Mouse (Mus musculus): ENCODE measurements around the gene Pth2. TPM values are rescaled to one million over a fixed set of nuclear protein-coding genes. Genes with fewer than 3 reads are reported as not detected.
A peak's percentile ranks its signal among the peaks of the same experiment; 100 is the strongest.

Gene Pth2
- polyA plus RNA-seq, 1 experiment from 2014 or later, result not detected

GRCm38 (mm10) chr7:45196176-45196535 lies 15.4 kb downstream of the Pth2 start:
- Histone ChIP-seq H3K4me3 (no peak overlapping the region), H3K4me1 (replicated peaks) (peaks cover 62% of the 10 kb centered on the region), H3K27me3 (ENCODE audit: insufficient read depth, poor library complexity, severe bottlenecking) (peaks cover 49% of the 10 kb centered on the region), H3K9me3 (no peaks in the 10 kb centered on the region), H3K36me3 (no peaks in the 10 kb centered on the region), H3K27ac (peak overlapping the region; percentile 45; the same call in 1 of the 2 replicates)
- 77% methylated on average over 4 of the region's 4 CpGs for WGBS
- no peak for DNase-seq (ENCODE audit: low spot score)

- peak overlapping the region; percentile 45 for H3K27ac ChIP-seq
- peaks cover 55% of the 10 kb centered on the region for H3K4me1 ChIP-seq (replicated peaks)
- H3K36me3 ChIP-seq, result no peaks in the 10 kb centered on the region
- no peak for DNase-seq (ENCODE audit: low spot score)
- peaks cover 49% of the 10 kb centered on the region for H3K27me3 ChIP-seq (ENCODE audit: insufficient read depth, poor library complexity, severe bottlenecking)
- WGBS, result 68% methylated on average over 5 of the region's 5 CpGs
- no peaks in the 10 kb centered on the region for H3K9me3 ChIP-seq
- no peak overlapping the region for H3K4me3 ChIP-seq
These were observed 16.2 kb downstream of the Pth2 start for GRCm38 (mm10) chr7:45196994-45197393.

GRCm38 (mm10) chr7:45198435-45198834 lies 17.6 kb downstream of the Pth2 start:
- Histone ChIP-seq H3K36me3 (no peaks in the 10 kb centered on the region), H3K27ac (peak overlapping the region; percentile 50; the same call in 1 of the 2 replicates), H3K4me1 (replicated peaks) (peaks cover 45% of the 10 kb centered on the region), H3K9me3 (no peaks in the 10 kb centered on the region), H3K4me3 (no peak overlapping the region), H3K27me3 (ENCODE audit: insufficient read depth, poor library complexity, severe bottlenecking) (peaks cover 51% of the 10 kb centered on the region)
- peak; percentile 76 for DNase-seq (ENCODE audit: low spot score)
- 15% methylated on average over 5 of the region's 5 CpGs for WGBS

- Histone ChIP-seq H3K4me3 (no peak overlapping the region), H3K27ac (no peak overlapping the region), H3K9me3 (no peaks in the 10 kb centered on the region), H3K4me1 (replicated peaks) (peaks cover 42% of the 10 kb centered on the region), H3K27me3 (ENCODE audit: insufficient read depth, poor library complexity, severe bottlenecking) (peaks cover 51% of the 10 kb centered on the region), H3K36me3 (no peaks in the 10 kb centered on the region)
- 84% methylated on average over 11 of the region's 11 CpGs for WGBS
- DNase-seq (ENCODE audit: low spot score), result no peak
These were observed 18.2 kb downstream of the Pth2 start for GRCm38 (mm10) chr7:45198961-45199360.

- peaks cover 29% of the 10 kb centered on the region for H3K27me3 ChIP-seq (ENCODE audit: insufficient read depth, poor library complexity, severe bottlenecking)
- DNase-seq (ENCODE audit: low spot score), result no peak
- 61% methylated on average over 10 of the region's 10 CpGs for WGBS
- no peaks in the 10 kb centered on the region for H3K9me3 ChIP-seq
- no peak overlapping the region for H3K27ac ChIP-seq
- H3K4me3 ChIP-seq, result no peak overlapping the region
- peaks cover 17% of the 10 kb centered on the region for H3K4me1 ChIP-seq (replicated peaks)
- no peaks in the 10 kb centered on the region for H3K36me3 ChIP-seq
These were observed 21.9 kb downstream of the Pth2 start for GRCm38 (mm10) chr7:45202654-45203053.

GRCm38 (mm10) chr7:45204380-45205143 lies 23.8 kb downstream of the Pth2 start, which contains the start of gene Ccdc155:
Ccdc155 (minus strand) TSS chr7:45204892.
- H3K27ac ChIP-seq, result peak within 1 kb of the TSS; percentile 82
- 10% methylated on average over 44 of the region's 44 CpGs for WGBS
- peaks cover 6% of the 10 kb centered on the region; the same call in 1 of the 2 replicates for H3K4me1 ChIP-seq (replicated peaks)
- no peaks in the 10 kb centered on the region for H3K9me3 ChIP-seq
- H3K4me3 ChIP-seq, result peak within 1 kb of the TSS; percentile 51
- peak; percentile 99 for DNase-seq (ENCODE audit: low spot score)
- H3K27me3 ChIP-seq (ENCODE audit: insufficient read depth, poor library complexity, severe bottlenecking), result peaks cover 32% of the 10 kb centered on the region
- H3K36me3 ChIP-seq, result no peaks in the 10 kb centered on the region

- Histone ChIP-seq H3K36me3 (no peaks in the 10 kb centered on the region), H3K27ac (no peak overlapping the region), H3K4me3 (no peak overlapping the region), H3K9me3 (no peaks in the 10 kb centered on the region), H3K27me3 (ENCODE audit: insufficient read depth, poor library complexity, severe bottlenecking) (peaks cover 42% of the 10 kb centered on the region), H3K4me1 (replicated peaks) (peaks cover 17% of the 10 kb centered on the region)
- WGBS, result 76% methylated on average over 6 of the region's 6 CpGs
- no peak for DNase-seq (ENCODE audit: low spot score)
These were observed 27.5 kb downstream of the Pth2 start for GRCm38 (mm10) chr7:45208260-45208659.

- H3K4me3 ChIP-seq, result peak overlapping the region; percentile 36; the same call in 1 of the 2 replicates
- no peaks in the 10 kb centered on the region for H3K9me3 ChIP-seq
- no peak overlapping the region for H3K27ac ChIP-seq
- DNase-seq (ENCODE audit: low spot score), result no peak
- H3K27me3 ChIP-seq (ENCODE audit: insufficient read depth, poor library complexity, severe bottlenecking), result peaks cover 33% of the 10 kb centered on the region
- peaks cover 25% of the 10 kb centered on the region for H3K4me1 ChIP-seq (replicated peaks)
- H3K36me3 ChIP-seq, result no peaks in the 10 kb centered on the region
- 74% methylated on average over 10 of the region's 10 CpGs for WGBS
These were observed 30.3 kb downstream of the Pth2 start for GRCm38 (mm10) chr7:45211070-45211469.

GRCm38 (mm10) chr7:45211851-45212251 lies 31.1 kb downstream of the Pth2 start, which contains the start of gene Dkkl1:
Dkkl1 (minus strand) TSS chr7:45212147.
- 7% methylated on average over 17 of the region's 17 CpGs for whole genome bisulfite sequencing
- H3K27ac ChIP-seq, result no peak within 1 kb of the TSS
- H3K36me3 ChIP-seq, result no peaks in the 10 kb centered on the region
- H3K4me3 ChIP-seq, result peak within 1 kb of the TSS; percentile 36
- no peaks in the 10 kb centered on the region for H3K9me3 ChIP-seq
- H3K4me1 ChIP-seq (replicated peaks), result peaks cover 33% of the 10 kb centered on the region
- peaks cover 33% of the 10 kb centered on the region for H3K27me3 ChIP-seq (ENCODE audit: insufficient read depth, poor library complexity, severe bottlenecking)
- no peak for DNase-seq (ENCODE audit: low spot score)

- peaks cover 4% of the 10 kb centered on the region for H3K36me3 ChIP-seq
- H3K4me3 ChIP-seq, result 0 out of 2 replicates have a peak overlapping the region, but pooled peaks have one; percentile 36
- peaks cover 38% of the 10 kb centered on the region for H3K4me1 ChIP-seq (replicated peaks)
- 74% methylated on average over 7 of the region's 7 CpGs for WGBS
- no peaks in the 10 kb centered on the region for H3K9me3 ChIP-seq
- no peak for DNase-seq (ENCODE audit: low spot score)
- peaks cover 33% of the 10 kb centered on the region for H3K27me3 ChIP-seq (ENCODE audit: insufficient read depth, poor library complexity, severe bottlenecking)
- no peak overlapping the region for H3K27ac ChIP-seq
These were observed 31.6 kb downstream of the Pth2 start for GRCm38 (mm10) chr7:45212356-45212755.

GRCm38 (mm10) chr7:45213708-45214107 lies 32.9 kb downstream of the Pth2 start:
- Histone ChIP-seq H3K4me1 (replicated peaks) (peaks cover 52% of the 10 kb centered on the region), H3K4me3 (no peak overlapping the region), H3K27ac (no peak overlapping the region), H3K9me3 (no peaks in the 10 kb centered on the region), H3K27me3 (ENCODE audit: insufficient read depth, poor library complexity, severe bottlenecking) (peaks cover 33% of the 10 kb centered on the region), H3K36me3 (peaks cover 18% of the 10 kb centered on the region)
- WGBS, result 58% methylated on average over 5 of the region's 5 CpGs
- no peak for DNase-seq (ENCODE audit: low spot score)

GRCm38 (mm10) chr7:45215673-45216441 lies 35.1 kb downstream of the Pth2 start, which contains the start of gene Tead2:
Tead2 (plus strand) TSS chr7:45215753.
- H3K4me1 ChIP-seq (replicated peaks), result peaks cover 73% of the 10 kb centered on the region
- H3K27me3 ChIP-seq (ENCODE audit: insufficient read depth, poor library complexity, severe bottlenecking), result peaks cover 17% of the 10 kb centered on the region
- H3K4me3 ChIP-seq, result peak within 1 kb of the TSS; percentile 81
- WGBS, result under 1% methylated on average over 55 of the region's 55 CpGs
- peaks cover 40% of the 10 kb centered on the region for H3K36me3 ChIP-seq
- no peaks in the 10 kb centered on the region for H3K9me3 ChIP-seq
- peak; percentile 84 for DNase-seq (ENCODE audit: low spot score)
- peak within 1 kb of the TSS; percentile 100 for H3K27ac ChIP-seq
